Comparison of ENCODE assay signal across 12 mouse cellular contexts in the genomic region with DNA sequence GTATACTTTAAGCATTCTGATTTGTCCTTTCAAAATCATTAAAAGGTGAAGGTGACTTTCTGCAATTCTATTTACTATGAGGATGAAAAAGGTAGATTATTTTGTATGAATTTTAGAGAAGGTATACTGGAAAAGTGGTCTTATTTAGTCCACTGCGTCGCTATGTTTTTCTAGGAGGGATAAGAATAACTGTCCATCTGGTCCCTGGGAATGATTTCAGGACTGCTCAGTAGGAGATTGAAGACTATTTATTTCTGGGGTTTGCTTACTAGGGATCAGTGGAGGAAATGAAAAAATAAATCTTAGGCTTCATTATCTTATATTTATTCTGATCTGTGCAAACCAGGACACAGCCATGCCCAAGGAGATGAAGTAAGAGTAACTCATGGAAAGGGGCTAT.
"Had no signal": no experiment of that assay in that cellular context is flagged by ENCODE, and none has a peak within 500 bp of the region (broad histone marks: within the 10 kb centered on the region; RNA-seq: fewer than 3 reads in every experiment).

No protein-coding gene starts in this region.

- DNase-seq: gastrocnemius, adult 2 months; gastrocnemius, postnatal 10 days; gastrocnemius, postnatal 25 days; heart, adult 18-20 months; heart, postnatal 10 days; heart, postnatal 4 days; kidney, adult 18-20 months; kidney, adult 8-10 months; kidney, postnatal 10 days; kidney, postnatal 25 days; kidney, postnatal 4 days; left cerebral cortex, postnatal 4 days had no signal
